Mouse (Mus musculus): ENCODE results near the gene Vps8.

Gene Vps8

GRCm38 (mm10) chr16:21625784-21626634 is 203.1 kb downstream of the Vps8 start:
- in situ Hi-C loops (cut with MboI, MseI), result no loop called here

- in situ Hi-C loops (cut with MboI, MseI), result no loop called here
These were observed 204.3 kb downstream of the Vps8 start for GRCm38 (mm10) chr16:21627248-21627647.

GRCm38 (mm10) chr16:21628061-21628591 is 205.2 kb downstream of the Vps8 start:
- in situ Hi-C loops (cut with MboI, MseI), result no loop called here

- in situ Hi-C loops (cut with MboI, MseI), result no loop called here
These were observed 207.7 kb downstream of the Vps8 start for GRCm38 (mm10) chr16:21630614-21631013.

- in situ Hi-C loops (cut with MboI, MseI), result no loop called here
These were observed 208.9 kb downstream of the Vps8 start for GRCm38 (mm10) chr16:21631815-21632222.

- in situ Hi-C loops (cut with MboI, MseI), result no loop called here
These were observed 211.5 kb downstream of the Vps8 start for GRCm38 (mm10) chr16:21634460-21634859.

GRCm38 (mm10) chr16:21636156-21636853 is 213.4 kb downstream of the Vps8 start:
- in situ Hi-C loops (cut with MboI, MseI), result no loop called here

GRCm38 (mm10) chr16:21637201-21637819 is 214.4 kb downstream of the Vps8 start:
- in situ Hi-C loops (cut with MboI, MseI), result no loop called here

GRCm38 (mm10) chr16:21640766-21641499 is 218.0 kb downstream of the Vps8 start:
- in situ Hi-C loops (cut with MboI, MseI), result no loop called here

GRCm38 (mm10) chr16:21641944-21642343 is 219.0 kb downstream of the Vps8 start:
- in situ Hi-C loops (cut with MboI, MseI), result no loop called here

- in situ Hi-C loops (cut with MboI, MseI), result no loop called here
These were observed 220.0 kb downstream of the Vps8 start for GRCm38 (mm10) chr16:21642906-21643305.

GRCm38 (mm10) chr16:21643621-21644041 is 220.7 kb downstream of the Vps8 start:
- in situ Hi-C loops (cut with MboI, MseI), result no loop called here

GRCm38 (mm10) chr16:21644066-21644561 is 221.2 kb downstream of the Vps8 start:
- in situ Hi-C loops (cut with MboI, MseI), result no loop called here

GRCm38 (mm10) chr16:21644574-21644973 is 221.7 kb downstream of the Vps8 start:
- in situ Hi-C loops (cut with MboI, MseI), result no loop called here

GRCm38 (mm10) chr16:21645915-21646314 is 223.0 kb downstream of the Vps8 start:
- in situ Hi-C loops (cut with MboI, MseI), result no loop called here

GRCm38 (mm10) chr16:21646496-21646895 is 223.6 kb downstream of the Vps8 start:
- in situ Hi-C loops (cut with MboI, MseI), result no loop called here

GRCm38 (mm10) chr16:21648800-21649199 is 225.9 kb downstream of the Vps8 start:
- in situ Hi-C loops (cut with MboI, MseI), result no loop called here

GRCm38 (mm10) chr16:21650289-21650688 is 227.4 kb downstream of the Vps8 start:
- in situ Hi-C loops (cut with MboI, MseI), result no loop called here

- in situ Hi-C loops (cut with MboI, MseI), result no loop called here
These were observed 228.2 kb downstream of the Vps8 start for GRCm38 (mm10) chr16:21651161-21651560.

- in situ Hi-C loops (cut with MboI, MseI), result no loop called here
These were observed 230.2 kb downstream of the Vps8 start for GRCm38 (mm10) chr16:21653151-21653550.

GRCm38 (mm10) chr16:21654384-21654783 is 231.5 kb downstream of the Vps8 start:
- in situ Hi-C loops (cut with MboI, MseI), result no loop called here

Data from regulatory T cell (primary cell).